Mouse (Mus musculus): Measurements from ENCODE around the gene Wdr72. TPM values are rescaled to one million over a fixed set of nuclear protein-coding genes. Genes with fewer than 3 reads are reported as not detected.

The Wdr72 gene
- total RNA-seq, 2 experiments from 2014 or later = not detected

Other genes starting within 250 kb of the Wdr72 start
- not detected in 2 replicates for gene Unc13c, start 141.4 kb upstream of the Wdr72 start, total RNA-seq (2015; ENCODE audit: low replicate concordance)
- not detected in 2 replicates for gene Unc13c, start 141.4 kb upstream of the Wdr72 start, total RNA-seq (2017; ENCODE audit: low replicate concordance)